Mouse (Mus musculus) liver, embryonic 16.5 days (tissue): ENCODE measurements around the gene Ppp1r15a. TPM values are rescaled to one million over a fixed set of nuclear protein-coding genes. Genes with fewer than 3 reads are reported as not detected.
"Not testable (repeated sequence)": the region's sequence is repeated elsewhere in the genome, so short reads cannot be mapped to it uniquely, and the experiment has no call there.

Experiments
- ATAC-seq: fragments of 200-750 bp; cut with Nextera tagmentation; 2 replicates; pipeline ENCODE4 v1.8.0; 2017; ENCODE audit warnings: low read depth, mild to moderate bottlenecking, moderate number of reproducible peaks, moderate library complexity
- H3K27ac ChIP-seq: fragments of 300-500 bp; sonication (generic); 2 replicates; pipeline ENCODE4 v1.5.1; 2014; ENCODE audit warnings: mild to moderate bottlenecking, low read length
- H3K27me3 ChIP-seq: fragments of 300-500 bp; sonication (generic); 2 replicates; pipeline ENCODE4 v1.6.1; 2014; ENCODE audit warnings: low read depth, low read length, mixed read lengths; ENCODE audit not compliant: control insufficient read depth, insufficient read depth
- H3K36me3 ChIP-seq: fragments of 300-500 bp; sonication (generic); 2 replicates; pipeline ENCODE4 v1.6.1; 2014; ENCODE audit warnings: mild to moderate bottlenecking; ENCODE audit not compliant: control insufficient read depth, insufficient read depth
- H3K4me1 ChIP-seq: fragments of 300-500 bp; sonication (generic); 2 replicates; pipeline ENCODE4 v1.6.1; 2014; ENCODE audit warnings: low read depth, low read length, mixed read lengths; ENCODE audit not compliant: control insufficient read depth
- H3K4me2 ChIP-seq: fragments of 300-500 bp; sonication (generic); 2 replicates; pipeline ENCODE4 v1.6.1; 2014; ENCODE audit warnings: low read depth, low read length, mixed read lengths
- H3K4me3 ChIP-seq: fragments of 300-500 bp; sonication (generic); 2 replicates; pipeline ENCODE4 v1.5.1; 2014; ENCODE audit warnings: low read depth, mild to moderate bottlenecking, low read length
- H3K9ac ChIP-seq: fragments of 300-500 bp; sonication (generic); 2 replicates; pipeline ENCODE4 v1.6.1; 2014; ENCODE audit warnings: low read depth, low read length
- H3K9me3 ChIP-seq: fragments of 300-500 bp; sonication (generic); replicated peaks from 2 replicates; pipeline ENCODE4 v1.6.1; 2016; ENCODE audit warnings: low read length; ENCODE audit not compliant: control insufficient read depth
- WGBS: fragments of 180-500 bp; shearing (Covaris S2); extraction: QIAGEN DNeasy Blood & Tissue Kit; methylation state at CpG from one replicate; pipeline ENCODE4 v1.1.7; 2014; ENCODE audit not compliant: insufficient replicate concordance; 5-methylcytosine and 5-hydroxymethylcytosine counted together
- polyA plus RNA-seq: library from polyadenylated mRNA; unstranded; fragments of >200 nt; fragmentation: Nextera tagmentation; extraction: Ambion mirVana; gene quantifications from 2 replicates; pipeline ENCODE4 v1.2.1, GENCODE M21; 2015

Gene Ppp1r15a
- polyA plus RNA-seq, 1 experiment from 2014 or later = 328 TPM

DNA sequence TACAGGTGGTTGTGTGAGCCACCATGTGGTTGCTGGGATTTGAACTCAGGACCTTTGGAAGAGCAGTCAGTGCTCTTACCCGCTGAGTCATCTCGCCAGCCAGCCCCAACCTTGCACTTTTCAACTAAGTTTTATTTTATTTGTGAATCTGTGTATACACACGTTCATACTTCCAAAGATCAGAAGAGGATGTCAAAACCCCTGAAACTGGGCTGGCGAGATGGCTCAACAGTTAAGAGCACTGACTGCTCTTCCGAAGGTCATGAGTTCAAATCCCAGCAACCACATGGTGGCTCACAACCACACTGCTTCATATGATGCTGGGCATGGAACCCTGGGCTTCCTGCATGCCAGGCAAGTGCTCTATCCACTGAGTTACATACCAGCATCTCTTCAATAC lies 41.1 kb downstream of the Ppp1r15a start:
- H3K9me3 ChIP-seq, ATAC-seq, H3K4me3 ChIP-seq, H3K36me3 ChIP-seq, H3K9ac ChIP-seq, H3K27ac ChIP-seq, H3K27me3 ChIP-seq, H3K4me2 ChIP-seq: not testable (repeated sequence)
- peaks cover 33% of the 10 kb centered on the region for H3K4me1 ChIP-seq
- WGBS = 76% methylated on average over 5 of the region's 5 CpGs

DNA sequence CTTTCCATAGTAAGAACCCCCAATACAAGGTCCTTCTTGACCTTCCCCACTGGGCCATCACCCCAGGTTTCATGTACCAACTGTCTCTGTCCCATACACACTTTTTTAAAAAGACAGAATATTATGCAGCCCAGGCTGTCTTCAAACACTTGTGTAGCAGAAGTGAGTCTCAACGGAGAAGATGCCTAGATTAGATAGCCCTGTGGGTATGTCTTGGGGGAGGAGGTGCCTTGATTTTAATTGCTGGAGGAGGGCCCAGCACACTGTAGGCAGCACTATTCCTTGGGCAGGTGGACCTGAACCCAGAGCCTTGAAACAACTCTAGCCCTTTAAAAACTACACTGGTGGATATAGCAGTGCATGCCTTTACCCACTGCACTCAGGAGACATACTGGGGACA lies 43.9 kb downstream of the Ppp1r15a start:
- no peak overlapping the region for H3K27ac ChIP-seq
- no peaks in the 10 kb centered on the region for H3K9me3 ChIP-seq
- no peaks in the 10 kb centered on the region for H3K27me3 ChIP-seq
- no peak for ATAC-seq
- H3K4me3 ChIP-seq = no peak overlapping the region
- H3K36me3 ChIP-seq = no peaks in the 10 kb centered on the region
- no peak overlapping the region for H3K4me2 ChIP-seq
- no peak overlapping the region for H3K9ac ChIP-seq
- WGBS = 31% methylated on average over 1 of the region's 1 CpGs
- peaks cover 17% of the 10 kb centered on the region for H3K4me1 ChIP-seq

GRCm38 (mm10) chr7:45481374-45481927 lies 44.6 kb downstream of the Ppp1r15a start, which contains the start of gene Tulp2:
TSS of gene Tulp2 (plus strand) at chr7:45481877.
- H3K4me3 ChIP-seq = no peak within 1 kb of the TSS
- H3K27me3 ChIP-seq = no peaks in the 10 kb centered on the region
- no peak within 1 kb of the TSS for H3K9ac ChIP-seq
- no peaks in the 10 kb centered on the region for H3K36me3 ChIP-seq
- peak; percentile 79 for ATAC-seq
- H3K9me3 ChIP-seq = no peaks in the 10 kb centered on the region
- no peak within 1 kb of the TSS for H3K4me2 ChIP-seq
- H3K27ac ChIP-seq = no peak within 1 kb of the TSS
- H3K4me1 ChIP-seq = peaks cover 12% of the 10 kb centered on the region
- 40% methylated on average over 15 of the region's 15 CpGs for WGBS

DNA sequence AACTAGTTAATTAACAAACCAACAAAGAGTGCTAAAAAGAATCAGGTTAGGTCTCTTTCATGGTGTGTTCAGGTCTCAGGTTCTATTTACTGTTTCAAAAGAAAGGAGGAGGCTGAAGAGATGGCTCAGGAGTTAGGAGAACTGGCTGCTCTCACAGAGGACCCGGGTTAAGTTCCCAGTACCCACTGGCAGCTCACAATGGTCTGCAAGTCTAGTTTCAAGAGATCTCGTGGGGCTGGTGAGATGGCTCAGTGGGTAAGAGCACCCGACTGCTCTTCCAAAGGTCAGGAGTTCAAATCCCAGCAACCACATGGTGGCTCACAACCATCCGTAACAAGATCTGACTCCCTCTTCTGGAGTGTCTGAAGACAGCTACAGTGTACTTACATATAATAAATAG lies 45.8 kb downstream of the Ppp1r15a start:
- H3K9ac ChIP-seq, ATAC-seq: not testable (repeated sequence)

DNA sequence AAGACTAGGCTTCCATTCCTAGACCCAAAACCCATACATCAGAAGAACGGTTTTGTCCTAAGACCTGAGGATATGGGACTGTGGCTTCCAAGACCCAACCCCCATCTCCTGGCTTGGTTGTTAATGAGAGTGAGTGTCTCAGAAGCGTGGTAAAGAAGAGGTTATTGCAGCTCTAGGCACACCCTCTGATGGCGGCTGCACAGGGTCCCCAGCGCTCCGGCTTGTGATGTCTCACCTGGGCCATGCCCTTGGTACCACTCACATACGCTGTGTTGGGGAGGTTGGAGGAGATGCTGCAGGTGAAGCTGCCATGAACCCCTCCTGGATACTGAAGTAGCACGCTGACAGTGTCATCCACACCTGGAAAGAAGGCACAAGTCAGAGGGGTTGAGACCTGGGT lies 47.3 kb downstream of the Ppp1r15a start:
- 90% methylated on average over 7 of the region's 7 CpGs for WGBS
- Histone ChIP-seq H3K27ac (no peak overlapping the region), H3K9ac (no peak overlapping the region), H3K36me3 (no peaks in the 10 kb centered on the region; the same call in 1 of the 2 replicates), H3K4me3 (no peak overlapping the region), H3K4me1 (peaks cover 18% of the 10 kb centered on the region), H3K27me3 (no peaks in the 10 kb centered on the region), H3K9me3 (no peaks in the 10 kb centered on the region), H3K4me2 (no peak overlapping the region)
- no peak for ATAC-seq

More for the DNA sequence above, 45.8 kb downstream of the Ppp1r15a start:
- H3K27me3 ChIP-seq, H3K27ac ChIP-seq, H3K36me3 ChIP-seq, H3K4me3 ChIP-seq, H3K9me3 ChIP-seq, H3K4me2 ChIP-seq: not testable (repeated sequence)
- peaks cover 15% of the 10 kb centered on the region for H3K4me1 ChIP-seq
- WGBS = 67% methylated on average over 3 of the region's 4 CpGs

GRCm38 (mm10) chr7:45477003-45477402 lies 49.1 kb downstream of the Ppp1r15a start:
- Histone ChIP-seq H3K4me3 (no peak overlapping the region), H3K9me3 (no peaks in the 10 kb centered on the region), H3K36me3 (no peaks in the 10 kb centered on the region; the same call in 1 of the 2 replicates), H3K9ac (no peak overlapping the region), H3K27me3 (no peaks in the 10 kb centered on the region), H3K4me2 (no peak overlapping the region), H3K4me1 (peaks cover 15% of the 10 kb centered on the region), H3K27ac (no peak overlapping the region)
- peak; percentile 31; the same call in 1 of the 2 replicates for ATAC-seq
- 12% methylated on average over 3 of the region's 3 CpGs for WGBS

GRCm38 (mm10) chr7:45476453-45476852 lies 49.6 kb downstream of the Ppp1r15a start:
- ATAC-seq = no peak
- no peaks in the 10 kb centered on the region for H3K27me3 ChIP-seq
- WGBS = 22% methylated on average over 1 of the region's 1 CpGs
- no peak overlapping the region for H3K27ac ChIP-seq
- H3K4me3 ChIP-seq = no peak overlapping the region
- peaks cover 11% of the 10 kb centered on the region for H3K4me1 ChIP-seq
- no peaks in the 10 kb centered on the region; the same call in 1 of the 2 replicates for H3K36me3 ChIP-seq
- no peak overlapping the region for H3K4me2 ChIP-seq
- no peaks in the 10 kb centered on the region for H3K9me3 ChIP-seq
- no peak overlapping the region for H3K9ac ChIP-seq

DNA sequence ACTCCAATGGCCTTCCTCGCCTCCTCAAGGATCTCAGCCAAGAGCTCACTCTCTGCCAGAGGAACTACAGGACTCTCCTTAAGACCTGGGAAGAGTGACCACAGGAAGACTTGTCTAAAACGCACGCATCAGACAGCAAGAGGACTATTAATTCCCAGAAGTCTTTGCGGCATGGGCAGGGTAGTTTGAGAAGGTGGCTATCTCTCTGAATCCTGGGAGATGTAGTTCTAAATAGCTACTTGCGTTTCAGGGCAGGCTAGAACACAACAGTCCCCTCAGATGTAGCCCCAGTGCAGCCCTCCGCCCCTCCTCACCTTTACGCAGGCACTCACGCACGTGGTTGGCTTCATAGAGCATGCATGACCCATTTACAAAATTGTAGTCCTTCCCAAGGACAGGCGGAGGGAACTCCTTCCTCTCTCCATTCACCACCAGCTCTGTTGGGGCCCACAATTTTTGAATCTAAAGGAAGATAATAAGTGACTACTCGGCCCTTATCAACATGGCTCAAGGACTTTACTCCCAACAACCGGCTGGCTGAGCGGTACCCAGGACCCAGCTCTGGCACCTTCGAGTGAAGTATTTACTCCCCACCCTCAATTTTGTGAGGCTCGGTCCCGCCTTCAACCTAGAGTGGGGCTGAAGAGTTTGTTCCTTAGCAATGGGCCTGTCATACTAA lies 50.6 kb downstream of the Ppp1r15a start:
- Histone ChIP-seq H3K4me3 (peak overlapping the region; percentile 21), H3K9me3 (no peaks in the 10 kb centered on the region), H3K4me2 (peak overlapping the region; percentile 50; the same call in 1 of the 2 replicates), H3K27ac (peak overlapping the region; percentile 45), H3K36me3 (no peaks in the 10 kb centered on the region; the same call in 1 of the 2 replicates), H3K9ac (no peak overlapping the region), H3K4me1 (peaks cover 19% of the 10 kb centered on the region), H3K27me3 (no peaks in the 10 kb centered on the region)
- peak; percentile 65 for ATAC-seq
- WGBS = 47% methylated on average over 16 of the region's 16 CpGs
